Mouse (Mus musculus): ENCODE data around the gene Slc35e4. TPM values are rescaled to one million over a fixed set of nuclear protein-coding genes. Genes with fewer than 3 reads are reported as not detected.
"Not testable (repeated sequence)": the region's sequence is repeated elsewhere in the genome, so short reads cannot be mapped to it uniquely, and the experiment has no call there.

The Slc35e4 gene
- polyA plus RNA-seq, 1 experiment from 2014 or later, result 4.4 TPM

GRCm38 (mm10) chr11:3912100-3912874 lies 2.2 kb downstream of the Slc35e4 start:
- 24% methylated on average over 19 of the region's 19 CpGs for WGBS
- H3K27me3 ChIP-seq (ENCODE audit: insufficient read depth, poor library complexity, severe bottlenecking), result peaks cover 24% of the 10 kb centered on the region
- DNase-seq (ENCODE audit: low spot score), result no peak
- H3K4me1 ChIP-seq, result peaks cover 47% of the 10 kb centered on the region
- peaks cover 7% of the 10 kb centered on the region for H3K36me3 ChIP-seq
- H3K4me3 ChIP-seq, result peak overlapping the region; percentile 73
- peak overlapping the region; percentile 83 for H3K27ac ChIP-seq
- H3K9me3 ChIP-seq, result no peaks in the 10 kb centered on the region

- Histone ChIP-seq H3K4me1 (peaks cover 47% of the 10 kb centered on the region), H3K4me3 (0 out of 2 replicates have a peak overlapping the region, but pooled peaks have one; percentile 37), H3K27me3 (ENCODE audit: insufficient read depth, poor library complexity, severe bottlenecking) (peaks cover 24% of the 10 kb centered on the region)
- not testable (repeated sequence) for H3K36me3 ChIP-seq; H3K27ac ChIP-seq; DNase-seq (ENCODE audit: low spot score); H3K9me3 ChIP-seq
- WGBS, result 83% methylated on average over 6 of the region's 6 CpGs
These were observed 3.0 kb downstream of the Slc35e4 start for GRCm38 (mm10) chr11:3911440-3911839.

- Histone ChIP-seq H3K9me3 (no peaks in the 10 kb centered on the region), H3K4me1 (peaks cover 41% of the 10 kb centered on the region), H3K36me3 (peaks cover 9% of the 10 kb centered on the region; the same call in 1 of the 2 replicates), H3K27me3 (ENCODE audit: insufficient read depth, poor library complexity, severe bottlenecking) (peaks cover 24% of the 10 kb centered on the region), H3K4me3 (peak overlapping the region; percentile 37; the same call in 1 of the 2 replicates), H3K27ac (peak overlapping the region; percentile 59; the same call in 1 of the 2 replicates)
- 52% methylated on average over 5 of the region's 5 CpGs for WGBS
- no peak for DNase-seq (ENCODE audit: low spot score)
These were observed 3.8 kb downstream of the Slc35e4 start for GRCm38 (mm10) chr11:3910513-3911310.

- H3K27me3 ChIP-seq (ENCODE audit: insufficient read depth, poor library complexity, severe bottlenecking), result peaks cover 24% of the 10 kb centered on the region
- WGBS, result 78% methylated on average over 4 of the region's 4 CpGs
- no peaks in the 10 kb centered on the region for H3K9me3 ChIP-seq
- peaks cover 9% of the 10 kb centered on the region; the same call in 1 of the 2 replicates for H3K36me3 ChIP-seq
- no peak overlapping the region for H3K27ac ChIP-seq
- H3K4me3 ChIP-seq, result no peak overlapping the region
- peaks cover 36% of the 10 kb centered on the region for H3K4me1 ChIP-seq
- no peak for DNase-seq (ENCODE audit: low spot score)
These were observed 5.2 kb downstream of the Slc35e4 start for GRCm38 (mm10) chr11:3909236-3909635.

GRCm38 (mm10) chr11:3905446-3905845 lies 9.0 kb downstream of the Slc35e4 start:
- 58% methylated on average over 1 of the region's 1 CpGs for WGBS
- Histone ChIP-seq H3K4me3 (no peak overlapping the region), H3K36me3 (peaks cover 9% of the 10 kb centered on the region; the same call in 1 of the 2 replicates), H3K27ac (no peak overlapping the region), H3K27me3 (ENCODE audit: insufficient read depth, poor library complexity, severe bottlenecking) (peaks cover 7% of the 10 kb centered on the region; the same call in 1 of the 2 replicates), H3K4me1 (peaks cover 9% of the 10 kb centered on the region), H3K9me3 (no peaks in the 10 kb centered on the region)
- DNase-seq (ENCODE audit: low spot score), result no peak

- H3K27ac ChIP-seq, result no peak overlapping the region
- 77% methylated on average over 6 of the region's 6 CpGs for WGBS
- H3K4me3 ChIP-seq, result no peak overlapping the region
- peaks cover 10% of the 10 kb centered on the region; the same call in 1 of the 2 replicates for H3K4me1 ChIP-seq
- H3K36me3 ChIP-seq, result peaks cover 9% of the 10 kb centered on the region; the same call in 1 of the 2 replicates
- DNase-seq (ENCODE audit: low spot score), result no peak
- H3K27me3 ChIP-seq (ENCODE audit: insufficient read depth, poor library complexity, severe bottlenecking), result peaks cover 7% of the 10 kb centered on the region; the same call in 1 of the 2 replicates
- no peaks in the 10 kb centered on the region for H3K9me3 ChIP-seq
These were observed 9.8 kb downstream of the Slc35e4 start for GRCm38 (mm10) chr11:3904673-3905072.

- Histone ChIP-seq H3K36me3 (peaks cover 23% of the 10 kb centered on the region), H3K4me1 (peaks cover 10% of the 10 kb centered on the region; the same call in 1 of the 2 replicates), H3K4me3 (no peak overlapping the region), H3K9me3 (no peaks in the 10 kb centered on the region), H3K27ac (no peak overlapping the region), H3K27me3 (ENCODE audit: insufficient read depth, poor library complexity, severe bottlenecking) (peaks cover 7% of the 10 kb centered on the region; the same call in 1 of the 2 replicates)
- WGBS, result 86% methylated on average over 5 of the region's 5 CpGs
- no peak for DNase-seq (ENCODE audit: low spot score)
These were observed 11.4 kb downstream of the Slc35e4 start for GRCm38 (mm10) chr11:3903046-3903445.

- 85% methylated on average over 3 of the region's 3 CpGs for WGBS
- Histone ChIP-seq H3K4me3 (no peak overlapping the region), H3K9me3 (no peaks in the 10 kb centered on the region), H3K27ac (no peak overlapping the region), H3K27me3 (ENCODE audit: insufficient read depth, poor library complexity, severe bottlenecking) (0 out of 2 replicates have a peak, but pooled peaks cover 3% of the 10 kb centered on the region), H3K4me1 (peaks cover 10% of the 10 kb centered on the region; the same call in 1 of the 2 replicates), H3K36me3 (peaks cover 26% of the 10 kb centered on the region)
- no peak for DNase-seq (ENCODE audit: low spot score)
These were observed 11.9 kb downstream of the Slc35e4 start for GRCm38 (mm10) chr11:3902516-3902915.

- no peak for DNase-seq (ENCODE audit: low spot score)
- H3K27ac ChIP-seq, result no peak overlapping the region
- no peaks in the 10 kb centered on the region for H3K9me3 ChIP-seq
- 66% methylated on average over 6 of the region's 6 CpGs for WGBS
- peaks cover 16% of the 10 kb centered on the region; the same call in 1 of the 2 replicates for H3K4me1 ChIP-seq
- peaks cover 27% of the 10 kb centered on the region for H3K36me3 ChIP-seq
- H3K27me3 ChIP-seq (ENCODE audit: insufficient read depth, poor library complexity, severe bottlenecking), result no peaks in the 10 kb centered on the region
- no peak overlapping the region for H3K4me3 ChIP-seq
These were observed 14.2 kb downstream of the Slc35e4 start for GRCm38 (mm10) chr11:3900296-3900695.

- Histone ChIP-seq H3K27ac (0 out of 2 replicates have a peak overlapping the region, but pooled peaks have one; percentile 87), H3K4me1 (peaks cover 16% of the 10 kb centered on the region; the same call in 1 of the 2 replicates), H3K27me3 (ENCODE audit: insufficient read depth, poor library complexity, severe bottlenecking) (no peaks in the 10 kb centered on the region), H3K36me3 (peaks cover 27% of the 10 kb centered on the region), H3K9me3 (no peaks in the 10 kb centered on the region), H3K4me3 (peak overlapping the region; percentile 59; the same call in 1 of the 2 replicates)
- DNase-seq (ENCODE audit: low spot score), result no peak
- WGBS, result 96% methylated on average over 1 of the region's 1 CpGs
These were observed 18.5 kb downstream of the Slc35e4 start for GRCm38 (mm10) chr11:3895933-3896332.

- H3K36me3 ChIP-seq, result peaks cover 27% of the 10 kb centered on the region
- peak overlapping the region; percentile 87 for H3K27ac ChIP-seq
- WGBS, result 7% methylated on average over 10 of the region's 10 CpGs
- H3K9me3 ChIP-seq, result no peaks in the 10 kb centered on the region
- DNase-seq (ENCODE audit: low spot score), result no peak
- no peaks in the 10 kb centered on the region for H3K27me3 ChIP-seq (ENCODE audit: insufficient read depth, poor library complexity, severe bottlenecking)
- peak overlapping the region; percentile 59 for H3K4me3 ChIP-seq
- peaks cover 15% of the 10 kb centered on the region; the same call in 1 of the 2 replicates for H3K4me1 ChIP-seq
These were observed 19.0 kb downstream of the Slc35e4 start for GRCm38 (mm10) chr11:3895458-3895857.

GRCm38 (mm10) chr11:3894406-3895281 lies 19.8 kb downstream of the Slc35e4 start, which contains the start of the genes 4921536K21Rik and Dusp18:
4921536K21Rik (minus strand) TSS chr11:3895098.
Dusp18 (plus strand) TSS chr11:3895240.
- peak; percentile 99 for DNase-seq (ENCODE audit: low spot score)
- H3K9me3 ChIP-seq, result no peaks in the 10 kb centered on the region
- H3K4me3 ChIP-seq, result peak within 1 kb of the TSS; percentile 59
- H3K36me3 ChIP-seq, result peaks cover 27% of the 10 kb centered on the region
- H3K27ac ChIP-seq, result peak within 1 kb of the TSS; percentile 87
- peaks cover 10% of the 10 kb centered on the region; the same call in 1 of the 2 replicates for H3K4me1 ChIP-seq
- H3K27me3 ChIP-seq (ENCODE audit: insufficient read depth, poor library complexity, severe bottlenecking), result no peaks in the 10 kb centered on the region
- WGBS, result 2% methylated on average over 46 of the region's 46 CpGs
